Mouse (Mus musculus): ENCODE measurements around the gene Pcbp2. TPM values are rescaled to one million over a fixed set of nuclear protein-coding genes. Genes with fewer than 3 reads are reported as not detected.

The Pcbp2 gene
- polyA plus RNA-seq, 1 experiment from 2014 or later, result 194 TPM

DNA sequence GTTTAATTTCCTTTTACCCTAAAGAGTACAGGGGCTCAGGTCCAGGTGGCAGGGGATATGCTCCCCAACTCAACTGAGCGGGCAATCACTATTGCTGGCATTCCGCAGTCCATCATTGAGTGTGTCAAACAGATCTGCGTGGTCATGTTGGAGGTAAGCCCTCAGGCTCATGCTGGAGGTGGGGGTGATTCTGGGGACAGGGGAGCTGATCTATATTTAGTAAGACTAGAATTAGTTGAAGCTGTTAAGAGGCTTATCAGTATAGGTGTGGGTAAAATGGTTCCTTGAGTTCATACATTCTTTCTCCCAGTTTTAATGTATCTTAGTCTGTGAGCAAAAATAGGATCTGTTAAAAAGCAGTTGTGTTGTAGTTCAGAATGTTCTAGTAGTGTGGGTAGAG lies 12.8 kb downstream of the Pcbp2 start:
- Histone ChIP-seq H3K9ac (ENCODE audit: low read length) (no peak overlapping the region), H3K4me2 (ENCODE audit: low read length) (peak overlapping the region; percentile 17; the same call in 1 of the 2 replicates), H3K4me3 (ENCODE audit: control insufficient read depth in 1 of 2, insufficient read depth in 1 of 2, low read depth in 1 of 2, low read length in 2 of 2) (no peak overlapping the region), H3K27me3 (ENCODE audit: control insufficient read depth, insufficient read depth, low read length) (no peaks in the 10 kb centered on the region), H3K27ac (replicated peaks in 1 of 2; ENCODE audit: control insufficient read depth in 1 of 2, insufficient read depth in 1 of 2, low read depth in 2 of 2, low read length in 2 of 2) (no peak overlapping the region; a peak in 2 of 4 replicates), H3K4me1 (ENCODE audit: control insufficient read depth in 2 of 2, insufficient read depth in 2 of 2, low read length in 2 of 2) (peaks cover 2 to 24% of the 10 kb centered on the region in 2 experiments), H3K36me3 (ENCODE audit: control insufficient read depth, insufficient read depth, low read length) (peaks cover 95% of the 10 kb centered on the region), H3K9me3 (ENCODE audit: control insufficient read depth, low read length) (no peaks in the 10 kb centered on the region)
- ATAC-seq (ENCODE audit: insufficient number of reproducible peaks, insufficient read depth, low FRiP score, low read depth), result no peak
- WGBS, result 42% methylated on average over 3 of the region's 3 CpGs

DNA sequence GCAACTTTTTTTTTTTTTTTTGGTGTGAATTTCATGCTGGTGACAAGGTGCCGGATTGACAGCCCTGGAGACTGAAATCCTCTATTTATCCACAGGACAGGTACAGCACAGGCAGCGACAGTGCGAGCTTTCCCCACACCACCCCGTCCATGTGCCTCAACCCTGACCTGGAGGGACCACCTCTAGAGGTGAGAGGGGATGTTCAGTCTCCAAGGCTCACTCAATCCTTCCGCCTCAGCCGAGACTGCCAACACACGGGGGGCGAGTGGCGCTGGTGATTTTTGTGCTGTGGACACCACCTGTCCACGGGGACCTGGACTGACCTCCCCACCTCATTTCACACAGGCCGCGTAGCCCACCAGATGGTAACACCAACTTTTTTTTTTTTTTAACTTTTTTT lies 15.5 kb downstream of the Pcbp2 start:
- Histone ChIP-seq H3K9me3 (ENCODE audit: control insufficient read depth, low read length) (no peaks in the 10 kb centered on the region), H3K4me2 (ENCODE audit: low read length) (no peak overlapping the region), H3K27me3 (ENCODE audit: control insufficient read depth, insufficient read depth, low read length) (no peaks in the 10 kb centered on the region), H3K36me3 (ENCODE audit: control insufficient read depth, insufficient read depth, low read length) (peaks cover 96% of the 10 kb centered on the region), H3K27ac (replicated peaks in 1 of 2; ENCODE audit: control insufficient read depth in 1 of 2, insufficient read depth in 1 of 2, low read depth in 2 of 2, low read length in 2 of 2) (no peak overlapping the region), H3K4me3 (ENCODE audit: control insufficient read depth in 1 of 2, insufficient read depth in 1 of 2, low read depth in 1 of 2, low read length in 2 of 2) (no peak overlapping the region), H3K4me1 (ENCODE audit: control insufficient read depth in 2 of 2, insufficient read depth in 2 of 2, low read length in 2 of 2) (peaks cover 2 to 24% of the 10 kb centered on the region in 2 experiments), H3K9ac (ENCODE audit: low read length) (no peak overlapping the region)
- 84% methylated on average over 12 of the region's 12 CpGs for WGBS
- no peak for ATAC-seq (ENCODE audit: insufficient number of reproducible peaks, insufficient read depth, low FRiP score, low read depth)

DNA sequence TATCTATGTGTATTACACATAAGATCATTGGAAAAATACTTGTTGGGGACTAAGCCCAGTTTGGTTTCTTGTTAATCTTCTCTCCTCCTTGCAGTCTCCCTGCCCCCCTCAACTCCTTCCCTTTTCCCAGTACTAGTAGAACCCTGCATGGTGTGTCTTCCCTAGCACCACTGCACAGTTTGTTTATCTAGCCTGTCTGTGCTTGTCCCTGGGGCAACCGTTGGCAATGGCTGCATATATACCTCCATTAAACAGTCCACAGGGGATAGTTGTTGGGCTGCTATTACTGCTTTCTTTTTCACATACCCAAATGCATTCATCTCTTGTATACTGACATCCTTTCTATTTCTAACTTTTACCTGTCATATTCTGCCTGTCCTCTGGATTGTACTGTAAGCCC lies 17.3 kb downstream of the Pcbp2 start:
- Histone ChIP-seq H3K27me3 (ENCODE audit: control insufficient read depth, insufficient read depth, low read length) (no peaks in the 10 kb centered on the region), H3K9me3 (ENCODE audit: control insufficient read depth, low read length) (no peaks in the 10 kb centered on the region), H3K4me2 (ENCODE audit: low read length) (no peak overlapping the region), H3K4me1 (ENCODE audit: control insufficient read depth in 2 of 2, insufficient read depth in 2 of 2, low read length in 2 of 2) (peaks cover 2 to 12% of the 10 kb centered on the region in 2 experiments), H3K27ac (replicated peaks in 1 of 2; ENCODE audit: control insufficient read depth in 1 of 2, insufficient read depth in 1 of 2, low read depth in 2 of 2, low read length in 2 of 2) (no peak overlapping the region), H3K4me3 (ENCODE audit: control insufficient read depth in 1 of 2, insufficient read depth in 1 of 2, low read depth in 1 of 2, low read length in 2 of 2) (no peak overlapping the region), H3K36me3 (ENCODE audit: control insufficient read depth, insufficient read depth, low read length) (peaks cover 95% of the 10 kb centered on the region), H3K9ac (ENCODE audit: low read length) (no peak overlapping the region)
- no peak for ATAC-seq (ENCODE audit: insufficient number of reproducible peaks, insufficient read depth, low FRiP score, low read depth)
- WGBS, result 77% methylated on average over 1 of the region's 1 CpGs

DNA sequence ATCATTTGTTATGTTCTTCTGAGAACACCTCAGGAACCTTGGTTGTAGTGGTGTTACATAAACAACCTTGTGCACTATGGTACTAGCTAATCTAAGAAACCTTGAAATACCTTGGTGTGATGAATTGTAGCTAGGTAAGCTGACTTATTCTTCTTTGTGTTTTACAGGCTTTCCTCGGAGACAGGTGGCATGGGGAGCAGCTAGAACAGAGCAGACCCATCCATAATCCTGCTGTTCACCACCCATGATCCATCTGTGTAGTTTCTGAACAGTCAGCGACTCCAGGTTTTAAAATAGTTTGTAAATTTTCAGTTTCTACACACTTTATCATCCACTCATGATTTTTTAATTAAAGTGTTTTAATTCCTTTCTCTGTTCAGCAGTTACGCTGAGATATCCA lies 28.0 kb downstream of the Pcbp2 start:
- WGBS, result 89% methylated on average over 3 of the region's 3 CpGs
- no peak overlapping the region for H3K27ac ChIP-seq (replicated peaks in 1 of 2; ENCODE audit: control insufficient read depth in 1 of 2, insufficient read depth in 1 of 2, low read depth in 2 of 2, low read length in 2 of 2)
- H3K9me3 ChIP-seq (ENCODE audit: control insufficient read depth, low read length), result no peaks in the 10 kb centered on the region
- no peak overlapping the region for H3K4me2 ChIP-seq (ENCODE audit: low read length)
- H3K36me3 ChIP-seq (ENCODE audit: control insufficient read depth, insufficient read depth, low read length), result peaks cover 98% of the 10 kb centered on the region
- no peak for ATAC-seq (ENCODE audit: insufficient number of reproducible peaks, insufficient read depth, low FRiP score, low read depth)
- H3K9ac ChIP-seq (ENCODE audit: low read length), result no peak overlapping the region
- no peak overlapping the region for H3K4me3 ChIP-seq (ENCODE audit: control insufficient read depth in 1 of 2, insufficient read depth in 1 of 2, low read depth in 1 of 2, low read length in 2 of 2)
- no peaks in the 10 kb centered on the region for H3K27me3 ChIP-seq (ENCODE audit: control insufficient read depth, insufficient read depth, low read length)
- no peaks in the 10 kb centered on the region for H3K4me1 ChIP-seq (ENCODE audit: control insufficient read depth in 2 of 2, insufficient read depth in 2 of 2, low read length in 2 of 2)

DNA sequence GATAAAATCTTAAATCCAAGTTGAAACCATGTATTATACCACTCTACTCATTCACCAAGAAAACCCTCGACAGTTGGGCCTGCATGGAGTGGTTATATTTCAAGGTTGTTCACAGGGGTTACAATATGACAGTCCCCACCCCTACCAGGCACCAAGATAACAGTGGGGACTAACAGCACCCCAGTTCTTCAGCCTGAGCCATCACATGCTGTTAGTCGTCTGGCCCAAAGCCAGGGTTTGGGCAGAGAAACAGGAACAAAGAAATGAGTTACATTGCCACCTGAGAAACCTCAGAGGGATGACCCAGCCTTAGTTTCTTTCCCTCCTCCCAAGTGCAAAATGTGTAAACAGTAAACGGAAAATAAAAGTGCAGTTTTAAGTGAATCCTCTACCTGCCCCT lies 29.0 kb downstream of the Pcbp2 start:
- ATAC-seq (ENCODE audit: insufficient number of reproducible peaks, insufficient read depth, low FRiP score, low read depth), result no peak
- Histone ChIP-seq H3K27ac (replicated peaks in 1 of 2; ENCODE audit: control insufficient read depth in 1 of 2, insufficient read depth in 1 of 2, low read depth in 2 of 2, low read length in 2 of 2) (no peak overlapping the region), H3K9me3 (ENCODE audit: control insufficient read depth, low read length) (no peaks in the 10 kb centered on the region), H3K27me3 (ENCODE audit: control insufficient read depth, insufficient read depth, low read length) (no peaks in the 10 kb centered on the region), H3K4me1 (ENCODE audit: control insufficient read depth in 2 of 2, insufficient read depth in 2 of 2, low read length in 2 of 2) (no peaks in the 10 kb centered on the region), H3K4me2 (ENCODE audit: low read length) (no peak overlapping the region), H3K36me3 (ENCODE audit: control insufficient read depth, insufficient read depth, low read length) (peaks cover 98% of the 10 kb centered on the region), H3K9ac (ENCODE audit: low read length) (no peak overlapping the region), H3K4me3 (ENCODE audit: control insufficient read depth in 1 of 2, insufficient read depth in 1 of 2, low read depth in 1 of 2, low read length in 2 of 2) (no peak overlapping the region)
- 69% methylated on average over 3 of the region's 3 CpGs for WGBS

DNA sequence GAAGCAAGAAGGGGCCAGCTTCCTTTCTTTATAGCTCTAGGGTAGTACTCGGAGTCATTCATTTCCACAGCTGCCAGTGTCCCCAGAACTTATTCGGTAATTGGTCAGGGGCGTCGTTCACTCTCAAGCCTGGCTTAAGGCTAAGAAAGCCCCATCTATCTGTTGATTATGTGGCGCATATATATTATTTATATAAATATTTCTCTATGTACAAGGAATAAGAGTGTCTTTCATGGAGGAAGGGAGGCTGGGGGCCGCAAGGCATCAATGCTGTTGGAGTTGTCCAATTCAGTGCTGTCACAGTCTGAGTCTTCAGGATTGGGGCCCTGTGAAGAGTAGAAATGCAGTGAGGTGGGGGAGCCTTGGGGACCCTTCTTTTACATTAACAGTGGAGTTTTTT lies 29.5 kb downstream of the Pcbp2 start:
- 92% methylated on average over 6 of the region's 6 CpGs for WGBS
- Histone ChIP-seq H3K9me3 (ENCODE audit: control insufficient read depth, low read length) (no peaks in the 10 kb centered on the region), H3K36me3 (ENCODE audit: control insufficient read depth, insufficient read depth, low read length) (peaks cover 98% of the 10 kb centered on the region), H3K4me1 (ENCODE audit: control insufficient read depth in 2 of 2, insufficient read depth in 2 of 2, low read length in 2 of 2) (no peaks in the 10 kb centered on the region), H3K4me3 (ENCODE audit: control insufficient read depth in 1 of 2, insufficient read depth in 1 of 2, low read depth in 1 of 2, low read length in 2 of 2) (no peak overlapping the region), H3K27me3 (ENCODE audit: control insufficient read depth, insufficient read depth, low read length) (no peaks in the 10 kb centered on the region), H3K9ac (ENCODE audit: low read length) (no peak overlapping the region), H3K27ac (replicated peaks in 1 of 2; ENCODE audit: control insufficient read depth in 1 of 2, insufficient read depth in 1 of 2, low read depth in 2 of 2, low read length in 2 of 2) (no peak overlapping the region), H3K4me2 (ENCODE audit: low read length) (no peak overlapping the region)
- no peak for ATAC-seq (ENCODE audit: insufficient number of reproducible peaks, insufficient read depth, low FRiP score, low read depth)

DNA sequence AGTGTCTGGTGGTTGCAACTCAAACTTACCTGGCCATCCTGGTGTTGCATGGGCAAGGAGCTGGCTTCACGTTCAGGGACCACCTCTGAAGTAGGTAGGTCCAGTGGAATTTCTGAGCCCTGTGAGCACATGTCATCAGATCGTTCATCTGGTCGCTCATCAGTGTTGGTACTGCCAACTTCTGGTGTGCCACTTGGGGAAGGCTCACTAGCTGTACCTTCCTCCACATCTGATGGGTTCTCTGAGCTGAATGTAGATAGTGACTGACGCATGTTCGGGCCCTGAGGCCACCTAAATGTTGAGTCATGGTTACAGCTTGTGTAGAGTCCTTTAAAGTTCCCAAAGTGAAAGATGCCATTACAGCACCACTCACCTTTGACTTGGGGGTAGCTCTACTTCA lies 30.1 kb downstream of the Pcbp2 start:
- Histone ChIP-seq H3K9ac (ENCODE audit: low read length) (no peak overlapping the region), H3K27ac (replicated peaks in 1 of 2; ENCODE audit: control insufficient read depth in 1 of 2, insufficient read depth in 1 of 2, low read depth in 2 of 2, low read length in 2 of 2) (no peak overlapping the region), H3K4me1 (ENCODE audit: control insufficient read depth in 2 of 2, insufficient read depth in 2 of 2, low read length in 2 of 2) (peaks cover 3 to 4% of the 10 kb centered on the region in 2 experiments; a peak in 2 of 4 replicates), H3K36me3 (ENCODE audit: control insufficient read depth, insufficient read depth, low read length) (peaks cover 95% of the 10 kb centered on the region), H3K4me2 (ENCODE audit: low read length) (no peak overlapping the region), H3K9me3 (ENCODE audit: control insufficient read depth, low read length) (no peaks in the 10 kb centered on the region), H3K27me3 (ENCODE audit: control insufficient read depth, insufficient read depth, low read length) (no peaks in the 10 kb centered on the region), H3K4me3 (ENCODE audit: control insufficient read depth in 1 of 2, insufficient read depth in 1 of 2, low read depth in 1 of 2, low read length in 2 of 2) (no peak overlapping the region)
- no peak for ATAC-seq (ENCODE audit: insufficient number of reproducible peaks, insufficient read depth, low FRiP score, low read depth)
- WGBS, result 83% methylated on average over 5 of the region's 5 CpGs

DNA sequence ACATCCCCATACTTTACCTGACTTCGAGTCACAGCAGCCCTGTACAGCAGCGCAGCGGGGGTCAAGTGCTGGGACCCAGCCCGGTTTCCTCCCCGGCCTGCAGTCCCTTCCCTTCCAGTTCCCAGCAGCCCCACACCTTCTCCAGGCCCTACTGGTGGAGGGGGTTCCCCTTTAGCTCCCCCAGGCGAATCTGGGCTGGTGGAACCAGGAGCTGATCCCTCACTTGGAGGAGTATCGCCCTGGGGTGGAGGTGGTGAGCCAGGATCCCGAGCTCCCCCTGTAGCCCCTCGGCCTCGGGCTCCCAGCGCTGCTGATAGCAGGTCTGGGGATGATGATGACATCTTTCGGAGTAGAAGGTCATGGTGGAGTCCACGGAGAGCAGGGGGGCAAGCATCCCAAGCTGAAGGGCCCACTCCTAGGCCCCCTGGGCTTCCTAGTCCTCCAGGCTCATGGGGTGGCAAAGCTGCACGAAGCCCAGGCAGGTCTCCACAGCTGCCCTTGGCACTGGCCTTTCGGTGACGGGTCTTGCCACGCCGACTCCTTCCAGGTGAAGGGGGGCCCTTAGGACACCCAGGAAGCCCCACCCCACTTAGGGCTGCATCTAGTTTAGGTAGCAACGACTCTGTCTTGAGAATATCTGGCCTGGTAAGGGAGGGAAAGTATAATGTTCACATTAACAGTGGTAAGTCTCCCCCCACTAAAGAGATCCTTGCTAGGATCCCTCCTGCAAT lies 30.9 kb downstream of the Pcbp2 start:
- no peak overlapping the region for H3K9ac ChIP-seq (ENCODE audit: low read length)
- H3K4me3 ChIP-seq (ENCODE audit: control insufficient read depth in 1 of 2, insufficient read depth in 1 of 2, low read depth in 1 of 2, low read length in 2 of 2), result no peak overlapping the region
- no peak overlapping the region for H3K4me2 ChIP-seq (ENCODE audit: low read length)
- H3K4me1 ChIP-seq (ENCODE audit: control insufficient read depth in 2 of 2, insufficient read depth in 2 of 2, low read length in 2 of 2), result peaks cover 6 to 7% of the 10 kb centered on the region in 2 experiments; a peak in 2 of 4 replicates
- no peaks in the 10 kb centered on the region for H3K9me3 ChIP-seq (ENCODE audit: control insufficient read depth, low read length)
- no peaks in the 10 kb centered on the region for H3K27me3 ChIP-seq (ENCODE audit: control insufficient read depth, insufficient read depth, low read length)
- H3K36me3 ChIP-seq (ENCODE audit: control insufficient read depth, insufficient read depth, low read length), result peaks cover 87% of the 10 kb centered on the region
- WGBS, result 88% methylated on average over 19 of the region's 19 CpGs
- no peak for ATAC-seq (ENCODE audit: insufficient number of reproducible peaks, insufficient read depth, low FRiP score, low read depth)
- no peak overlapping the region for H3K27ac ChIP-seq (replicated peaks in 1 of 2; ENCODE audit: control insufficient read depth in 1 of 2, insufficient read depth in 1 of 2, low read depth in 2 of 2, low read length in 2 of 2)
